In the genomic region with DNA sequence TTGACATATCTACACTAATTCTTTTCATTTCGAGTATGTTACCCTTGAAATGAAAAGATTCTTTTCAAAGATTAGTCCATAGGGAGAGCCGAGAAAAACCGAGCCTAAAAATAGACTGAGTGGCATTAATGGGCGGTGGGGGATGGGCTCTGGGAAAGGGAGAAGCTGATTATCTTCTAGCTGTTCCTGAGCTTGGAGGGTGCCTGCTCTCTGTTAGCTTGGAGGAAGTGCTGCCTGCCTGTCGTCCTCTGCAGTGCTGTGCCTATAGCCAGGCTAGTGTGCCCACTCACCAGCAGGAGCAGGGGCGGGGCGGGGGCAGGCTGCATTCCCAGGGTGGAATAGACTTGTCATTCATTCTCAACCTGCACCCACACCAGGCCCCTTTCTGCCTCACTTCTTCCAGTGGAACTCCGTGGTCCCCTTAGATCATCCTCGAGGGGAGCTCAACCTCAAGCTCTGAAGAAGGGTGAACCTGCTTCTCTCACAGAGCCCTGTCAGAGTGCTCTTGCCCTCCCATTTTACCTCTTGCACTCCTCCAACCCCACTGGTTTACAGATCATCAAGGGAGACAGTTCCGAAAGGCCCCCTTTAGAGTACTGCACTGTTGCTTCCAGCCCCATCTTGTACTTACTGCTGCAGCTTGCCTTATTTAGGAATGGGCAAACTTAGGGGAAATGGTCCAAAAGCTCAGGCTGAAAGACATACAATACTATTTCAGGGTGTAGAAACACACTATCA, we compare ENCODE assay signal across 8 mouse cellular contexts.
DNase-seq lines count a peak whose midpoint lies in the region; ATAC-seq and TF ChIP-seq lines count a peak whose summit lies in the region.

No protein-coding gene starts in this region.

- no peak for TF ChIP-seq POLR2A in thymus, adult 2 months (IDR thresholded peaks at IDR 0.05; ENCODE audit: control insufficient read depth, extremely low read depth, insufficient read depth, low read length, poor library complexity)

- no peaks in the 10 kb centered on the region for H3K9me3 ChIP-seq in lung, embryonic 16.5 days (ENCODE audit: control insufficient read depth, low read length)
- no peaks in the 10 kb centered on the region for H3K9me3 ChIP-seq in hindbrain, embryonic 11.5 days (ENCODE audit: control insufficient read depth, low read length)
- no peaks in the 10 kb centered on the region for H3K9me3 ChIP-seq in liver, embryonic 14.5 days (ENCODE audit: control insufficient read depth, low read length)

- no peaks in the 10 kb centered on the region for H3K36me3 ChIP-seq in lung, embryonic 16.5 days (ENCODE audit: control insufficient read depth, insufficient read depth, low read length)
- no peaks in the 10 kb centered on the region for H3K36me3 ChIP-seq in hindbrain, embryonic 11.5 days (ENCODE audit: control insufficient read depth, insufficient read depth, low read length)
- H3K36me3 ChIP-seq in liver, embryonic 14.5 days (replicated peaks; ENCODE audit: control insufficient read depth, insufficient read depth, low read depth), result no peaks in the 10 kb centered on the region
- no peaks in the 10 kb centered on the region for H3K36me3 ChIP-seq in thymus, adult 2 months (ENCODE audit: control insufficient read depth, insufficient read depth, low read length)

- H3K9ac ChIP-seq in lung, embryonic 16.5 days (ENCODE audit: low read length), result no peak overlapping the region
- no peak overlapping the region for H3K9ac ChIP-seq in hindbrain, embryonic 11.5 days (ENCODE audit: low read depth, low read length)
- H3K9ac ChIP-seq in liver, embryonic 14.5 days (replicated peaks), result peak overlapping the region; percentile 1; the same call in 1 of the 2 replicates

- no peak overlapping the region for H3K4me3 ChIP-seq in lung, embryonic 16.5 days (ENCODE audit: low read length)
- H3K4me3 ChIP-seq in hindbrain, embryonic 11.5 days (ENCODE audit: low read depth, low read length), result no peak overlapping the region
- H3K4me3 ChIP-seq in liver, embryonic 14.5 days (ENCODE audit: insufficient read depth in 1 of 2, low read depth in 2 of 2, low read length in 2 of 2), result no peak overlapping the region
- no peak overlapping the region for H3K4me3 ChIP-seq in thymus, adult 2 months (ENCODE audit: control insufficient read depth, insufficient read depth, low read length)

- peak; percentile 39 for TF ChIP-seq CTCF in liver, embryonic 14.5 days (IDR thresholded peaks at IDR 0.05; ENCODE audit: low read depth)
- TF ChIP-seq CTCF in thymus, adult 2 months (IDR thresholded peaks at IDR 0.05; ENCODE audit: borderline replicate concordance, control insufficient read depth, extremely low read depth, insufficient read depth, low read length, poor library complexity), result no peak

- no peaks in the 10 kb centered on the region for H3K27me3 ChIP-seq in lung, embryonic 16.5 days (ENCODE audit: control insufficient read depth, insufficient read depth, low read depth, low read length)
- H3K27me3 ChIP-seq in hindbrain, embryonic 11.5 days (ENCODE audit: control insufficient read depth, insufficient read depth, low read length), result no peaks in the 10 kb centered on the region
- H3K27me3 ChIP-seq in liver, embryonic 14.5 days (ENCODE audit: control insufficient read depth, insufficient read depth, low read length), result no peaks in the 10 kb centered on the region
- H3K27me3 ChIP-seq in thymus, adult 2 months (ENCODE audit: control insufficient read depth, insufficient read depth, low read length), result no peaks in the 10 kb centered on the region

- H3K27ac ChIP-seq in lung, embryonic 16.5 days (ENCODE audit: low read length), result no peak overlapping the region
- no peak overlapping the region for H3K27ac ChIP-seq in hindbrain, embryonic 11.5 days (ENCODE audit: low read depth, low read length)
- H3K27ac ChIP-seq in liver, embryonic 14.5 days, result peak overlapping the region; percentile 1
- no peak overlapping the region for H3K27ac ChIP-seq in thymus, adult 2 months (ENCODE audit: control insufficient read depth, insufficient read depth, low read length)

- ATAC-seq in lung, embryonic 16.5 days (ENCODE audit: low read depth), result 0 out of 2 replicates have a peak, but pooled peaks have one; percentile 31
- peak; percentile 47; the same call in 1 of the 2 replicates for ATAC-seq in hindbrain, embryonic 11.5 days (ENCODE audit: low FRiP score)
- ATAC-seq in liver, embryonic 14.5 days (ENCODE audit: insufficient read depth), result peak; percentile 69

- no peak for DNase-seq in lung, adult 18-20 months
- DNase-seq in hindbrain, embryonic 11.5 days (ENCODE audit: low spot score), result peak; percentile 30
- no peak for DNase-seq in liver, embryonic 14.5 days (ENCODE audit: low read depth in 3 of 3, low spot score in 3 of 3)
- peak; percentile 60 for DNase-seq in right cerebral cortex, postnatal 14 days
- DNase-seq in adipocyte (ENCODE audit: low spot score), result no peak
- DNase-seq in kidney, postnatal 25 days, result no peak
- no peak for DNase-seq in thymus, adult 2 months

- no peak for TF ChIP-seq EP300 in liver, embryonic 14.5 days (IDR thresholded peaks at IDR 0.05; ENCODE audit: low read depth)

- 25% methylated on average over 10 of the region's 10 CpGs for WGBS in lung, embryonic 16.5 days
- 38% methylated on average over 10 of the region's 10 CpGs for WGBS in hindbrain, embryonic 11.5 days
- WGBS in liver, embryonic 14.5 days (ENCODE audit: insufficient replicate concordance), result 12% methylated on average over 10 of the region's 10 CpGs
- WGBS in thymus, adult 2 months, result 54% methylated on average over 10 of the region's 10 CpGs

- H3K4me2 ChIP-seq in lung, embryonic 16.5 days (ENCODE audit: low read depth, low read length), result no peak overlapping the region
- H3K4me2 ChIP-seq in hindbrain, embryonic 11.5 days (replicated peaks; ENCODE audit: low read depth, low read length), result no peak overlapping the region
- no peak overlapping the region; the same call in 1 of the 2 replicates for H3K4me2 ChIP-seq in liver, embryonic 14.5 days (ENCODE audit: low read depth)

- H3K4me1 ChIP-seq in lung, embryonic 16.5 days (replicated peaks; ENCODE audit: control insufficient read depth, insufficient read depth, low read length), result no peaks in the 10 kb centered on the region; the same call in 1 of the 2 replicates
- peaks cover 2% of the 10 kb centered on the region; the same call in 1 of the 2 replicates for H3K4me1 ChIP-seq in hindbrain, embryonic 11.5 days (replicated peaks; ENCODE audit: control insufficient read depth, insufficient read depth, low read length)
- H3K4me1 ChIP-seq in liver, embryonic 14.5 days (replicated peaks; ENCODE audit: control insufficient read depth in 2 of 2, insufficient read depth in 2 of 2, low read length in 1 of 2), result peaks cover 28 to 36% of the 10 kb centered on the region in 2 experiments
- H3K4me1 ChIP-seq in thymus, adult 2 months (replicated peaks; ENCODE audit: control insufficient read depth, insufficient read depth, low read length), result no peaks in the 10 kb centered on the region

Comparison
In these comparisons a context has a peak if more than half of its experiments do, and no peak if none do; other contexts are left out.
1. DNase-seq: peak in hindbrain, embryonic 11.5 days (single experiment) and right cerebral cortex, postnatal 14 days (single experiment); none in lung, adult 18-20 months (0 of 2), liver, embryonic 14.5 days (0 of 3), adipocyte (single experiment), kidney, postnatal 25 days (0 of 2) and thymus, adult 2 months (single experiment).
2. Peak in every context shown above with its lines, with median percentiles within 50 percentile points of each other: ATAC-seq.